Mouse (Mus musculus) gonadal fat pad, adult 2 months (tissue): ENCODE data around the gene Sord. TPM values are rescaled to one million over a fixed set of nuclear protein-coding genes. Genes with fewer than 3 reads are reported as not detected.

ENCODE experiments used
- DNase-seq: peaks from one replicate; pipeline ENCODE4 v3.0.0-alpha.2; 2012; ENCODE audit warnings: low read depth
- polyA plus RNA-seq: library from polyadenylated mRNA; depleted of rRNA; stranded (reverse); fragments of >200 nt; gene quantifications from 2 replicates; pipeline ENCODE4 v1.2.3, GENCODE M21; 2012

The Sord gene
- polyA plus RNA-seq, 1 experiment, result 31.2 TPM

- DNase-seq, result no peak
These were observed 6.2 kb downstream of the Sord start for GRCm38 (mm10) chr2:122240735-122241134.

GRCm38 (mm10) chr2:122241226-122241625 is 6.7 kb downstream of the Sord start:
- no peak for DNase-seq

GRCm38 (mm10) chr2:122241935-122242334 is 7.4 kb downstream of the Sord start:
- DNase-seq, result no peak

- no peak for DNase-seq
These were observed 9.2 kb downstream of the Sord start for GRCm38 (mm10) chr2:122243671-122244131.

- no peak for DNase-seq
These were observed 13.2 kb downstream of the Sord start for GRCm38 (mm10) chr2:122247786-122248185.

- DNase-seq, result no peak
These were observed 21.4 kb downstream of the Sord start for GRCm38 (mm10) chr2:122255997-122256396.

GRCm38 (mm10) chr2:122260729-122261128 is 26.2 kb downstream of the Sord start:
- no peak for DNase-seq

- no peak for DNase-seq
These were observed 30.1 kb downstream of the Sord start for GRCm38 (mm10) chr2:122264690-122265089.

GRCm38 (mm10) chr2:122266407-122267193 is 32.1 kb downstream of the Sord start:
- DNase-seq, result no peak

GRCm38 (mm10) chr2:122278769-122279168 is 44.2 kb downstream of the Sord start:
- no peak for DNase-seq

- DNase-seq, result no peak
These were observed 49.5 kb downstream of the Sord start for GRCm38 (mm10) chr2:122284091-122284490.

GRCm38 (mm10) chr2:122286137-122286536 is 51.6 kb downstream of the Sord start:
- no peak for DNase-seq

GRCm38 (mm10) chr2:122294916-122295315 is 60.4 kb downstream of the Sord start:
- no peak for DNase-seq

GRCm38 (mm10) chr2:122297271-122298095 is 62.9 kb downstream of the Sord start:
- no peak for DNase-seq

- DNase-seq, result no peak
These were observed 63.5 kb downstream of the Sord start, which contains the start of gene Duox2 for GRCm38 (mm10) chr2:122298096-122298499. Duox2 (minus strand) TSS chr2:122298449.

GRCm38 (mm10) chr2:122298596-122299490 is 64.3 kb downstream of the Sord start, which contains the start of gene Duoxa2:
Duoxa2 (plus strand) TSS chr2:122298900.
- DNase-seq, result no peak

GRCm38 (mm10) chr2:122299911-122300655 is 65.5 kb downstream of the Sord start:
- DNase-seq, result no peak

- DNase-seq, result no peak
These were observed 66.1 kb downstream of the Sord start for GRCm38 (mm10) chr2:122300656-122301020.

GRCm38 (mm10) chr2:122301081-122301920 is 66.8 kb downstream of the Sord start:
- no peak for DNase-seq
